Mouse (Mus musculus): ENCODE data around the gene Nedd4.
A peak's percentile ranks its signal among the peaks of the same experiment; 100 is the strongest.

The Nedd4 gene

GRCm38 (mm10) chr9:72733966-72734365 lies 71.8 kb downstream of the Nedd4 start:
- DNase-seq = peak; percentile 76

GRCm38 (mm10) chr9:72735822-72736410 lies 73.8 kb downstream of the Nedd4 start:
- peak; percentile 53 for DNase-seq

GRCm38 (mm10) chr9:72741206-72741605 lies 79.1 kb downstream of the Nedd4 start:
- no peak for DNase-seq

- no peak for DNase-seq
Measured at GRCm38 (mm10) chr9:72746278-72746677, 84.1 kb downstream of the Nedd4 start.

GRCm38 (mm10) chr9:72750272-72750671 lies 88.1 kb downstream of the Nedd4 start:
- no peak for DNase-seq

- peak; percentile 21 for DNase-seq
Measured at GRCm38 (mm10) chr9:72752656-72753055, 90.5 kb downstream of the Nedd4 start.

- DNase-seq = peak; percentile 79
Measured at GRCm38 (mm10) chr9:72753741-72754140, 91.6 kb downstream of the Nedd4 start.

GRCm38 (mm10) chr9:72757143-72757542 lies 95.0 kb downstream of the Nedd4 start:
- DNase-seq = no peak

GRCm38 (mm10) chr9:72758705-72759131 lies 96.6 kb downstream of the Nedd4 start:
- no peak for DNase-seq

- peak; percentile 65 for DNase-seq
Measured at GRCm38 (mm10) chr9:72763050-72763718, 101.0 kb downstream of the Nedd4 start.

- peak; percentile 93 for DNase-seq
Measured at GRCm38 (mm10) chr9:72766789-72767349, 104.7 kb downstream of the Nedd4 start.

GRCm38 (mm10) chr9:72775022-72775421 lies 112.9 kb downstream of the Nedd4 start:
- DNase-seq = no peak

GRCm38 (mm10) chr9:72779004-72779403 lies 116.9 kb downstream of the Nedd4 start:
- DNase-seq = no peak

- peak; percentile 36 for DNase-seq
Measured at GRCm38 (mm10) chr9:72779733-72780132, 117.6 kb downstream of the Nedd4 start.

- no peak for DNase-seq
Measured at GRCm38 (mm10) chr9:72780694-72781093, 118.5 kb downstream of the Nedd4 start.

GRCm38 (mm10) chr9:72781466-72781865 lies 119.3 kb downstream of the Nedd4 start:
- no peak for DNase-seq

GRCm38 (mm10) chr9:72782121-72782520 lies 120.0 kb downstream of the Nedd4 start:
- DNase-seq = no peak

GRCm38 (mm10) chr9:72787732-72788131 lies 125.6 kb downstream of the Nedd4 start:
- DNase-seq = no peak

- DNase-seq = no peak
Measured at GRCm38 (mm10) chr9:72790530-72791212, 128.5 kb downstream of the Nedd4 start.

- DNase-seq = no peak
Measured at GRCm38 (mm10) chr9:72791213-72791582, 129.1 kb downstream of the Nedd4 start.

- DNase-seq = no peak
Measured at GRCm38 (mm10) chr9:72791681-72792080, 129.5 kb downstream of the Nedd4 start.

GRCm38 (mm10) chr9:72795243-72795642 lies 133.1 kb downstream of the Nedd4 start:
- DNase-seq = no peak

- no peak for DNase-seq
Measured at GRCm38 (mm10) chr9:72797136-72797621, 135.0 kb downstream of the Nedd4 start.

All from retina, postnatal 1 day (tissue).